Mouse (Mus musculus) G1E (cell line): ENCODE measurements around the gene Tmem109.

Experiments used
- CTCF ChIP-seq: IDR thresholded peaks from 2 replicates; pipeline ENCODE4 v1.5.1; 2012; ENCODE audit warnings: low read depth, low read length, inconsistent platforms, mixed read lengths
- GATA1 ChIP-seq: IDR thresholded peaks from 2 replicates; pipeline ENCODE4 v1.6.1; 2012; ENCODE audit warnings: borderline replicate concordance, low read length, inconsistent platforms, mixed read lengths

DNA sequence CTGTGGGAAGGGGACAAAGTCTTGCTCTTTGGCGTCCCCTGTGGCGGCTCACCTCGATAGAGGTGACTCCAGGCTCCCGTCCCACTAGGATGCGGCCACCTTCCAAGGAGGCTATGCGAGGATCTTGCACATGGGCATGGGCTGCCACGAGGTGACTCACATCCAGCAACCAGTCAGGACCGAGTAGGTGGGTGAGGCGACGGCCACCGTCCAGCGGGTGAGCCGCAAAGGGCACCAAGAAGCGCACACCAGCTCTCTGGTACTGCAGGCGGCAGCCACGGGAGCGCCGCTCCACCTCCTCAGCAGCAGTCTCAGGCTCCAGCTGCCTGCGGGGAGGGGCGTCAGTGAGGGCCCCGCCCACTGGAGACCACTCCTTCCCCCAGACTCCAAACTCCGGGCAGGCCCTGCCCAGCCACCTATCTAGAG is 21.7 kb downstream of the Tmem109 start:
- TF ChIP-seq CTCF: no peak
- no peak for TF ChIP-seq GATA1
